9 mouse cellular contexts compared by ENCODE assay signal in genomic region chr11:78247012-78247348, GRCm38 (mm10). TPM values are rescaled to one million over a fixed set of nuclear protein-coding genes. Genes with fewer than 3 reads are reported as not detected.
DNase-seq lines count a peak whose midpoint lies in the region; ATAC-seq lines count a peak whose summit lies in the region.
"Had no signal": no experiment of that assay in that cellular context is flagged by ENCODE, and none has a peak within 500 bp of the region (broad histone marks: within the 10 kb centered on the region; RNA-seq: fewer than 3 reads in every experiment).

No protein-coding gene starts in this region.

- peak overlapping the region; percentile 82 for H3K4me2 ChIP-seq in lung, embryonic 16.5 days (ENCODE audit: low read depth, low read length)
- no peak overlapping the region for H3K4me2 ChIP-seq in forebrain, embryonic 11.5 days (ENCODE audit: low read depth, low read length, severe bottlenecking)
- H3K4me2 ChIP-seq in stomach, embryonic 15.5 days, result peak overlapping the region; percentile 60

- no peaks in the 10 kb centered on the region for H3K27me3 ChIP-seq in lung, embryonic 16.5 days (ENCODE audit: control insufficient read depth, insufficient read depth, low read depth, low read length)
- no peaks in the 10 kb centered on the region for H3K27me3 ChIP-seq in forebrain, embryonic 11.5 days (ENCODE audit: control insufficient read depth, insufficient read depth, low read length)
- H3K27me3 ChIP-seq in stomach, embryonic 15.5 days (replicated peaks), result no peaks in the 10 kb centered on the region

- peaks cover 9% of the 10 kb centered on the region for H3K36me3 ChIP-seq in lung, embryonic 16.5 days (ENCODE audit: control insufficient read depth, insufficient read depth, low read length)
- no peaks in the 10 kb centered on the region for H3K36me3 ChIP-seq in forebrain, embryonic 11.5 days (ENCODE audit: control insufficient read depth, insufficient read depth, low read length)
- peaks cover 9% of the 10 kb centered on the region; the same call in 1 of the 2 replicates for H3K36me3 ChIP-seq in stomach, embryonic 15.5 days

- 39% methylated on average over 3 of the region's 3 CpGs for WGBS in lung, embryonic 16.5 days
- 86% methylated on average over 3 of the region's 3 CpGs for WGBS in forebrain, embryonic 11.5 days
- 19% methylated on average over 3 of the region's 3 CpGs for WGBS in large intestine, adult 2 months
- 44% methylated on average over 3 of the region's 3 CpGs for WGBS in stomach, embryonic 15.5 days

- DNase-seq in lung, postnatal 25 days (ENCODE audit: low spot score), result no peak
- no peak for DNase-seq in forebrain, embryonic 11.5 days (ENCODE audit: low spot score)
- DNase-seq in large intestine, adult 2 months (ENCODE audit: low read depth, low spot score), result peak; percentile 78
- DNase-seq in T-cell, adult 2 months (ENCODE audit: low spot score), result no peak
- DNase-seq: adrenal gland, adult 2 months; thymus, adult 2 months had no signal

- H3K27ac ChIP-seq in lung, embryonic 16.5 days (ENCODE audit: low read length), result peak overlapping the region; percentile 54
- H3K27ac ChIP-seq in forebrain, embryonic 11.5 days (ENCODE audit: low read depth, low read length), result no peak overlapping the region
- H3K27ac ChIP-seq in stomach, embryonic 15.5 days, result peak overlapping the region; percentile 99

- H3K9ac ChIP-seq in lung, embryonic 16.5 days (ENCODE audit: low read length), result no peak overlapping the region
- no peak overlapping the region for H3K9ac ChIP-seq in forebrain, embryonic 11.5 days (ENCODE audit: low read length)
- no peak overlapping the region for H3K9ac ChIP-seq in stomach, embryonic 15.5 days

- H3K4me1 ChIP-seq in lung, embryonic 16.5 days (replicated peaks; ENCODE audit: control insufficient read depth, insufficient read depth, low read length), result peaks cover 22% of the 10 kb centered on the region
- peaks cover 2% of the 10 kb centered on the region; the same call in 1 of the 2 replicates for H3K4me1 ChIP-seq in forebrain, embryonic 11.5 days (replicated peaks; ENCODE audit: control insufficient read depth, insufficient read depth, low read length)
- H3K4me1 ChIP-seq in stomach, embryonic 15.5 days, result peaks cover 15% of the 10 kb centered on the region

- ATAC-seq in lung, embryonic 16.5 days (ENCODE audit: low read depth), result no peak
- no peak for ATAC-seq in forebrain, embryonic 11.5 days (replicated peaks; ENCODE audit: low FRiP score)
- peak; percentile 68; the same call in 1 of the 2 replicates for ATAC-seq in stomach, embryonic 15.5 days (ENCODE audit: insufficient read depth, low FRiP score, low read depth)
- no peak for ATAC-seq in megakaryocyte progenitor cell, adult 5-6 weeks (replicated peaks; ENCODE audit: poor library complexity)

- no peaks in the 10 kb centered on the region for H3K9me3 ChIP-seq in lung, embryonic 16.5 days (ENCODE audit: control insufficient read depth, low read length)
- H3K9me3 ChIP-seq in forebrain, embryonic 11.5 days (ENCODE audit: control insufficient read depth, low read length), result no peaks in the 10 kb centered on the region
- H3K9me3 ChIP-seq in stomach, embryonic 15.5 days, result no peaks in the 10 kb centered on the region

- H3K4me3 ChIP-seq in lung, embryonic 16.5 days (ENCODE audit: low read length), result peak overlapping the region; percentile 83
- H3K4me3 ChIP-seq in forebrain, embryonic 11.5 days (ENCODE audit: low read depth, low read length), result 0 out of 2 replicates have a peak overlapping the region, but pooled peaks have one; percentile 97
- peak overlapping the region; percentile 76 for H3K4me3 ChIP-seq in stomach, embryonic 15.5 days (replicated peaks)

RNA-seq across cellular contexts. Expression of gene Supt6, which starts 1.2 kb away (rescaled TPM):
- 24.6 and 26.2 TPM in 2 replicates for polyA plus RNA-seq in lung, embryonic 16.5 days (2015; fragmentation: Nextera tagmentation; extraction: Ambion mirVana)
- 33.7 and 34.0 TPM in 2 replicates for polyA plus RNA-seq in forebrain, embryonic 11.5 days (2014; fragmentation: Nextera tagmentation; extraction: Ambion mirVana)
- 17.4 and 19.8 TPM in 2 replicates for polyA plus RNA-seq in large intestine, adult 2 months (2012; rRNA removed)
- polyA plus RNA-seq in stomach, embryonic 15.5 days (2015; fragmentation: Nextera tagmentation; extraction: Ambion mirVana), result 22.8 and 25.7 TPM in 2 replicates
- total RNA-seq in megakaryocyte progenitor cell, adult 5-6 weeks (2015), result 34.5 and 36.7 TPM in 2 replicates
- total RNA-seq in megakaryocyte progenitor cell, adult 5-6 weeks (2017), result 35.9 and 39.9 TPM in 2 replicates

RNA-seq across cellular contexts. Expression of gene Sdf2, which starts 1.4 kb away (rescaled TPM):
- 81.9 and 84.7 TPM in 2 replicates for polyA plus RNA-seq in lung, embryonic 16.5 days (2015; fragmentation: Nextera tagmentation; extraction: Ambion mirVana)
- polyA plus RNA-seq in forebrain, embryonic 11.5 days (2014; fragmentation: Nextera tagmentation; extraction: Ambion mirVana), result 41.0 and 52.3 TPM in 2 replicates
- polyA plus RNA-seq in large intestine, adult 2 months (2012; rRNA removed), result 94.8 and 111 TPM in 2 replicates
- 89.7 and 92.1 TPM in 2 replicates for polyA plus RNA-seq in stomach, embryonic 15.5 days (2015; fragmentation: Nextera tagmentation; extraction: Ambion mirVana)
- 71.8 and 79.5 TPM in 2 replicates for total RNA-seq in megakaryocyte progenitor cell, adult 5-6 weeks (2015)
- 36.0 and 38.3 TPM in 2 replicates for total RNA-seq in megakaryocyte progenitor cell, adult 5-6 weeks (2017)

RNA-seq across cellular contexts. Expression of gene 2610507B11Rik, which starts 14.6 kb away (rescaled TPM):
- 59.5 and 63.5 TPM in 2 replicates for polyA plus RNA-seq in lung, embryonic 16.5 days (2015; fragmentation: Nextera tagmentation; extraction: Ambion mirVana)
- 75.1 and 84.6 TPM in 2 replicates for polyA plus RNA-seq in forebrain, embryonic 11.5 days (2014; fragmentation: Nextera tagmentation; extraction: Ambion mirVana)
- polyA plus RNA-seq in large intestine, adult 2 months (2012; rRNA removed), result 49.5 and 72.1 TPM in 2 replicates
- 76.7 and 82.5 TPM in 2 replicates for polyA plus RNA-seq in stomach, embryonic 15.5 days (2015; fragmentation: Nextera tagmentation; extraction: Ambion mirVana)
- 49.4 and 56.6 TPM in 2 replicates for total RNA-seq in megakaryocyte progenitor cell, adult 5-6 weeks (2015)
- 71.2 and 71.5 TPM in 2 replicates for total RNA-seq in megakaryocyte progenitor cell, adult 5-6 weeks (2017)

RNA-seq across cellular contexts. Expression of gene BC030499, which starts 43.7 kb away (rescaled TPM):
- 0.13 and 0.35 TPM in 2 replicates for polyA plus RNA-seq in lung, embryonic 16.5 days (2015; fragmentation: Nextera tagmentation; extraction: Ambion mirVana)
- polyA plus RNA-seq in forebrain, embryonic 11.5 days (2014; fragmentation: Nextera tagmentation; extraction: Ambion mirVana), result 0.21 and 0.87 TPM in 2 replicates
- polyA plus RNA-seq in large intestine, adult 2 months (2012; rRNA removed), result 0.22 and 0.32 TPM in 2 replicates
- 0.26 and 0.37 TPM in 2 replicates for polyA plus RNA-seq in stomach, embryonic 15.5 days (2015; fragmentation: Nextera tagmentation; extraction: Ambion mirVana)
- 0.22 and 0.30 TPM in 2 replicates for total RNA-seq in megakaryocyte progenitor cell, adult 5-6 weeks (2015)
- total RNA-seq in megakaryocyte progenitor cell, adult 5-6 weeks (2017), result 0.14 and 2.0 TPM in 2 replicates

RNA-seq across cellular contexts. Expression of gene Proca1, which starts 53.8 kb away (rescaled TPM):
- 5.3 and 6.8 TPM in 2 replicates for polyA plus RNA-seq in lung, embryonic 16.5 days (2015; fragmentation: Nextera tagmentation; extraction: Ambion mirVana)
- 1.4 and 1.6 TPM in 2 replicates for polyA plus RNA-seq in forebrain, embryonic 11.5 days (2014; fragmentation: Nextera tagmentation; extraction: Ambion mirVana)
- polyA plus RNA-seq in large intestine, adult 2 months (2012; rRNA removed), result 0.30 TPM in 1 of 2 replicates, not detected in the other
- polyA plus RNA-seq in stomach, embryonic 15.5 days (2015; fragmentation: Nextera tagmentation; extraction: Ambion mirVana), result 2.9 and 3.0 TPM in 2 replicates
- 0.10 and 0.15 TPM in 2 replicates for total RNA-seq in megakaryocyte progenitor cell, adult 5-6 weeks (2015)
- not detected in 2 replicates for total RNA-seq in megakaryocyte progenitor cell, adult 5-6 weeks (2017)
